Mouse (Mus musculus): ENCODE measurements around the gene Sytl2. TPM values are rescaled to one million over a fixed set of nuclear protein-coding genes. Genes with fewer than 3 reads are reported as not detected.

The Sytl2 gene
- polyA plus RNA-seq (2017; shearing (Covaris generic)) = 10 to 100 TPM; 61.6 to 76.8 TPM

DNA sequence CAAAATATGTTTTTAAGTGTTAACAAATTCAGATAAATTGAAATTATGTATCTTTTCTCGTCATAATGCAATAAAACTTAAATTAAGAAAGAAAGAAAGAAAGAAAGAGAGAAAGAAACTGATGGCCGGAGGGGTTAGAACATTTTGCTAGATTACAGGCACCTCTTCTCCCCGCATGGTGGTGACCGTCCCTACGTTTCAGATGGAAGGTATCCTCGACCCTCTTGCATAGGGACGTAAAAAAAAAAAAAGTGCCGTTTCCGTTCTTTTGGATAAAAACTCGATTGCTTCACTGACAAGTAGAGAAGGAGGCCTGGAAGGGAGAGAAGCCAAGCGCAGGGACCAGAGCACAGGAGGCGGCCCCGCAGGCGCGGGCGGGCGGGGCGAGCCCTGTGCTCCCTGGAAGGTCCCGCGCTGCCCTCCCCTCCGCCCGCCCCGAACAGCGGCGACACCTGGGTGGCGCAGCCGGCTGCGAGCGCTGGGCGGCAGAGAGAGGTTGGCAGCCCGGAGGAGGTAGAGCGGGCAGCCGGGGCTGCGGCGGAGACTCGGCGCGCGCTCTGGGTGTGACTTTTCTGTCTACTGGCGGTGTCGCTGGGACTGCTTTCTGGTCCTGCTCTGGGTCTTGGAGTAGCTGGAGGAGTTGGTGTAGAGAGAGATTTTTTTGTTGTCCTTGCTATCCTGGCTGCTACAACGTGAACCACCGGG is at the start of gene Sytl2:
TSS of gene Sytl2 (plus strand) at position 311 of the 705 bp plus-strand sequence.

DNA sequence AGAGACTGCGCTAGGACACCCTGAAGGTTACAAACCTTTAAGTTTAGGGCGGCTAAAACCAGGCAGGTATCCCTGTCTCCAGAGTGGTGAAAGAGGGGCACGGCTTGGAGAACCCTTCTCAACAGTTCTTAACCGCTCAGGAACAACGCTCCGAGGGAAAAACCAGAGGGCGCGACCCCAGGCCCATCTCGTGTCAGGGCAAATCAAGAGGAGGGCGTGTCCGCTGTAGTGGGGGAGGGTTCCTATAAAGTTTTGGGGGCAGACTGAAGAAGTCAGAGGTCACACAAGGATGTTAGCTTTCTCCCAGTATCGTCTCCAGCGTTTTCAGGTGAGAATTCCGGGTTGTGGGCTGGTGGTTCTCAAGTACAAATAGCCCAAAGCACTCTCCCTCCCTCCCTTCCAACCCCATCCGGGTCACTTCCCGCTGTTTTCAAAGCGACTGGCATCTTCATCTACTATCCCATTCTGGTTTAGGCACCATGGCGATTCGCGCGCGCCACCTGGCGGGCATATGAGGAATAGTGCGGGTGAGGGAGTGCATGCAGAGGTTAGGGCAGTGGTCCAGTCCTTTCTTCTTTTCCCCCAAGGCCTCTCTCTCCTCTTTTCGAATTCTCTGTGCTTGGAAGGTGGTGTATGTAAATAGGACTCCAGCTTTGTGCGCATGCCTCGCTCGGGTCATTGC is 36.6 kb upstream of the Sytl2 start, which contains the start of gene Ccdc83:
TSS of gene Ccdc83 (minus strand) at position 489 of the 682 bp plus-strand sequence.

DNA sequence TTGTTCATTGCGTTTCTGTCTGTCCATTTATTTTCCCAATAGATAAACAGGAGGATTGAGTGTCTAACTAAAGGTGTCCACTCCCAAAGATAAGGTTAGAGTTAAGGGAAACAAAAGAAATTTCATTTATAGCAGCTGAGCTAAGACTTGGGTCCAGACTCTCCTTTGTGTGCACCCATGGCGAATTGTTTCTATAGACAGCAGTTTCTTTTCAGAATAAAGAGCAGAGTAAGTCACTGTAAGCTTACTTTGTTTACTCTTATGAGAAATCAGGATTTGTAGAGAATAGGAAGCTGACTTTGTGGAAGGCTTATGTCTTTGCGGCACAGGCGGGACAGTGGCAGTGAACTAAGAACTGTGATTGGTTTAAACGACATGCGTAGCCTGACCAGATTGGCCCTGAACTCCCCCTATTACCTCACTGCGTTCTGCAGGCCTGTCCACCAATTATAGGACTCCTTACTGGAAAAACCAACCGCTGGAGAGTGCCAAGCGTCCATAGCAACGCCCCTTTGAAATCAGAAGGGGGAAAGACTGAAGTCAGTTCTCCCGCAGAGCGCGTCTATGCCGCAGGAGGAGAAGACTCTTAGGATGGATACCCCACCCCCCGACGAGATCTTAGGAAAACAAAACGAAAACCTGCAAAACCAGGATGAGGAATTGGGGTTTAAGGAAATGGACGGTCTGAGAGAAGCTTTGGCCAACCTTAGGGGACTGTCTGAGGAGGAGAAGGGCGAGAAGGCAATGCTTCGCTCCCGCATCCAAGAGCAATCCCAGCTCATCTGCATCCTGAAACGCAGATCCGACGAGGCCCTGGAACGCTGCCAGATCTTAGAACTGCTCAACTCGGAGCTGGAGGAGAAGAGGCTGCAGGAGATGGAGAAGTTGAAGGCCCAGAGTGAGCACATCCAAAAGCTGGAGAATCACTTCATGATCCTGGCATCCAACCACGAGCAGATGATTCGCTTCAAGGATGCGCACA is 124.3 kb downstream of the Sytl2 start, which contains the start of gene Ccdc89:
TSS of gene Ccdc89 (plus strand) at position 558 of the 982 bp plus-strand sequence.

DNA sequence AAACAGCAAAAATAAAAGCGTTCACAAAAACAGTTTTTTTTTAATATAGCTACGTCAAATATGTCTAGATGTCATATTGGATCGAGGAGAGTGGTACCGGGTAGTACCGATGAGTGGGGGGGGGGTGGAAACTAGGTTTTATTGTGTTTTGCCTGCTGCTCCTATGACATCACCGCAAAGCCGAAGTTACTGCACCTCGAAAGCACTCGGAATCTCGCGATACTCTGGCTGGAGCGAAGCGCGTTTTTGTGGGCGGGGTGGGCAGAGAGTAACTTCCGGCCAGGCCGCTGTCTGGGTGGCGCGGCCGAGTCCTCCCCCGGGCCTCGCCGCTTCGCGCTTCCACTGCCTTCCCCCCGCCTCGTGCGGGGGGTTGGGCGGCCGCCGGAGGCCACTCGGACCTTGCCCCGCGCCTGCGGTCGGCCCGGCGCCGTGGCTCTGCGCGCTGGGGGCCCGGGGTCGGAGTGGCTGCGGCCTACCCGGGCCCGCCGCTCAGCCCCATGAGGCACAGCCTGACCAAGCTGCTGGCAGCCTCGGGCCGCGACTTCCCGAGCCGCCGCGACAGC is 140.5 kb downstream of the Sytl2 start, which contains the start of gene Crebzf:
TSS of gene Crebzf (plus strand) at position 212 of the 563 bp plus-strand sequence.

DNA sequence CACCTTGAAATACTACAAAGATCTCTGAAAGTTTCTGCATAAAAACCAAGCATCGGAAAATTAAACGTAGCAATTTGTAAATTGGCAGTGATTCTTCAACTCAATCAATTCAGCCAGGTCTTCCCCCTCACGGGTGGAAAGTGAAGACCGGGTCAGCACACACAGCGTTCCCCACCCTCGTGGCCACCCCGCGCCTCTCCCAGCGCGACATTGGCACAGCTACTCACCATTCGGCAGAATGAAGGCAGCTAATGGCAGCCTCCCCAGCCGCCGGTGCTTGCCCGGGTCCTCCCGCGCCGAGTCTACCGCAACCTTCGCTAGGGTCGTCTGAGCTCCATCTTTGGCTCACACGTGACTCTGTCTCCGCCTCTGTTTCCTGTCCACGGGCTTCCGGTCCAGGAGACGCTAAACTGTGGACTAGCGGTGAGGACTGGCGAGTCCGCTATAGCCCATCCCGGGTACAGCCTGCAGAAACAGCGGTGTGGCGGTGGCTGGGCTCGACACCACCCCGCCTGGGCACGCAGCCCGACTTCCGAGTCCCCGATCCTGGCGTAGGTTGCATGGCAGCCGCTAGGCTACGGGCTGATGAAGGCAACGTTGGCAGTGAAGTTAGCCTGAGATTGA is 154.9 kb downstream of the Sytl2 start, which contains the start of gene Tmem126a:
TSS of gene Tmem126a (minus strand) at position 385 of the 624 bp plus-strand sequence.

Other genes with a start within 250 kb of the Sytl2 start
- gene Picalm, start 172.0 kb upstream of the Sytl2 start, polyA plus RNA-seq (2017; shearing (Covaris generic)) = 10 to 100 TPM; 37.6 to 39.8 TPM
- 1 to 10 TPM in 1 of 2 experiments, under 1 TPM in 1; 0.43 to 2.4 TPM for gene Ccdc83, start 36.5 kb upstream of the Sytl2 start, polyA plus RNA-seq (2017; shearing (Covaris generic))
- gene Ccdc89, start 124.3 kb downstream of the Sytl2 start, polyA plus RNA-seq (2017; shearing (Covaris generic)) = under 1 TPM in 1 of 2 experiments, not detected in 1; 0.12 TPM
- 100 to 1,000 TPM; 125 to 188 TPM for gene Crebzf, start 140.5 kb downstream of the Sytl2 start, polyA plus RNA-seq (2017; shearing (Covaris generic))
- 10 to 100 TPM; 70.4 to 84.0 TPM for gene Tmem126a, start 155.0 kb downstream of the Sytl2 start, polyA plus RNA-seq (2017; shearing (Covaris generic))
- gene Tmem126b, start 173.7 kb downstream of the Sytl2 start, polyA plus RNA-seq (2017; shearing (Covaris generic)) = 10 to 100 TPM; 32.7 to 35.9 TPM
- 1 to 10 TPM in 1 of 2 experiments, under 1 TPM in 1; 0.49 to 4.9 TPM for gene Dlg2, start 174.4 kb downstream of the Sytl2 start, polyA plus RNA-seq (2017; shearing (Covaris generic))